Mouse (Mus musculus) spleen, adult 2 months (tissue): Measurements from ENCODE around the gene Cd99l2.

Experiments used
- CTCF ChIP-seq: fragments of 200-500 bp; IDR thresholded peaks from 2 replicates; pipeline ENCODE4 v1.5.1; 2011; ENCODE audit warnings: mild to moderate bottlenecking, inconsistent platforms; ENCODE audit not compliant: insufficient read depth, insufficient read length, insufficient replicate concordance; ENCODE audit errors: extremely low read depth
- POLR2A ChIP-seq: fragments of 200-500 bp; IDR thresholded peaks from 2 replicates; pipeline ENCODE4 v1.6.1; 2011; ENCODE audit warnings: low read depth, low read length, inconsistent platforms

DNA sequence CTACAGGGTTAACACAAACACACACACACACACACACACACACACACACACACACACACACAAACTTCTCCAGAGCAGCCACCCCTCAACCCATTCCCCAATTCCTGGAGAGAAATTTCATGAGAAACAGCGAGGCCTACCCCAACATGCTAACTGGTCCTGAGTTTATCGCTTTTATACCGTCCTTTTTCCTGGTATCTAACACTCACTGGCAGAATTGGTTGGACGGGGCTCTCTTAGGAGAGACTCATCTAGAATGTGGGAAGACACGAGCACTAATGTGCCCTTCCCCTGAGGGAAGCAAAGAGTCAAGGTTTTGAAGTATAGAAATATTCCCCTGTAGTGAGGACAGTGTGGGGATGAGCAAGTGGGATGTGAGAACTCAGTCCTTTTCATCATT lies 61.7 kb downstream of the Cd99l2 start:
- no peak for TF ChIP-seq CTCF
- TF ChIP-seq POLR2A: no peak
